Mouse (Mus musculus) heart, embryonic 12.5 days (tissue): ENCODE data around the gene Kif1b. TPM values are rescaled to one million over a fixed set of nuclear protein-coding genes. Genes with fewer than 3 reads are reported as not detected.

Experiments
- ATAC-seq: fragments of 200-750 bp; cut with Nextera tagmentation; 2 replicates; pipeline ENCODE4 v1.8.0; 2017; ENCODE audit warnings: moderate TSS enrichment, moderate library complexity; ENCODE audit not compliant: insufficient number of reproducible peaks, low FRiP score
- H3K27ac ChIP-seq: fragments of 300-500 bp; sonication (generic); 2 replicates; pipeline ENCODE4 v1.5.1; 2016; ENCODE audit warnings: mild to moderate bottlenecking, moderate library complexity; ENCODE audit not compliant: poor library complexity, severe bottlenecking
- H3K27me3 ChIP-seq: fragments of 300-500 bp; sonication (generic); replicated peaks from 2 replicates; pipeline ENCODE4 v1.6.1; 2016; ENCODE audit warnings: mild to moderate bottlenecking, moderate library complexity
- H3K36me3 ChIP-seq: fragments of 300-500 bp; sonication (generic); 2 replicates; pipeline ENCODE4 v1.6.1; 2016; ENCODE audit warnings: mild to moderate bottlenecking, moderate library complexity
- H3K4me1 ChIP-seq: fragments of 300-500 bp; sonication (generic); replicated peaks from 2 replicates; pipeline ENCODE4 v1.6.1; 2016; ENCODE audit warnings: mild to moderate bottlenecking
- H3K4me2 ChIP-seq: fragments of 300-500 bp; sonication (generic); 2 replicates; pipeline ENCODE4 v1.6.1; 2016; ENCODE audit warnings: mild to moderate bottlenecking, moderate library complexity
- H3K4me3 ChIP-seq: fragments of 300-500 bp; sonication (generic); 2 replicates; pipeline ENCODE4 v1.5.1; 2016; ENCODE audit warnings: mild to moderate bottlenecking
- H3K9ac ChIP-seq: fragments of 300-500 bp; sonication (generic); 2 replicates; pipeline ENCODE4 v1.6.1; 2016; ENCODE audit warnings: mild to moderate bottlenecking, moderate library complexity
- H3K9me3 ChIP-seq: fragments of 300-500 bp; sonication (generic); replicated peaks from 2 replicates; pipeline ENCODE4 v1.6.1; 2016; ENCODE audit warnings: mild to moderate bottlenecking, moderate library complexity
- WGBS: fragments of 180-500 bp; shearing (Covaris S2); methylation state at CpG from one replicate; pipeline ENCODE4 v1.1.7; 2016; 5-methylcytosine and 5-hydroxymethylcytosine counted together
- polyA plus RNA-seq: library from polyadenylated mRNA; unstranded; fragments of >200 nt; fragmentation: Nextera tagmentation; extraction: Ambion mirVana; gene quantifications from 2 replicates; pipeline ENCODE4 v1.2.1, GENCODE M21; 2016

Kif1b gene
- polyA plus RNA-seq, 1 experiment from 2014 or later, result 60.1 TPM

GRCm38 (mm10) chr4:149136982-149137770 is 170.3 kb downstream of the Kif1b start, which contains the start of gene Cenps:
Gene Cenps, minus strand, starts transcription at chr4:149137629.
- ATAC-seq, result peak; percentile 92
- Histone ChIP-seq H3K27me3 (no peaks in the 10 kb centered on the region), H3K36me3 (peaks cover 3% of the 10 kb centered on the region), H3K4me2 (peak within 1 kb of the TSS; percentile 89), H3K4me1 (peaks cover 9% of the 10 kb centered on the region; the same call in 1 of the 2 replicates), H3K27ac (peak within 1 kb of the TSS; percentile 91), H3K4me3 (peak within 1 kb of the TSS; percentile 76), H3K9me3 (no peaks in the 10 kb centered on the region), H3K9ac (peak within 1 kb of the TSS; percentile 83)
- 1% methylated on average over 68 of the region's 68 CpGs for WGBS

GRCm38 (mm10) chr4:149136116-149136850 is 171.2 kb downstream of the Kif1b start:
- Histone ChIP-seq H3K9me3 (no peaks in the 10 kb centered on the region), H3K9ac (peak overlapping the region; percentile 83), H3K36me3 (peaks cover 12% of the 10 kb centered on the region), H3K27me3 (no peaks in the 10 kb centered on the region), H3K4me2 (peak overlapping the region; percentile 89), H3K4me3 (peak overlapping the region; percentile 76), H3K4me1 (peaks cover 9% of the 10 kb centered on the region; the same call in 1 of the 2 replicates), H3K27ac (no peak overlapping the region)
- WGBS, result 70% methylated on average over 18 of the region's 18 CpGs
- no peak for ATAC-seq

- Histone ChIP-seq H3K27me3 (no peaks in the 10 kb centered on the region), H3K27ac (no peak overlapping the region), H3K4me3 (no peak overlapping the region), H3K36me3 (peaks cover 33% of the 10 kb centered on the region), H3K9me3 (no peaks in the 10 kb centered on the region), H3K4me1 (peaks cover 9% of the 10 kb centered on the region; the same call in 1 of the 2 replicates), H3K4me2 (no peak overlapping the region), H3K9ac (no peak overlapping the region)
- 78% methylated on average over 5 of the region's 5 CpGs for WGBS
- ATAC-seq, result no peak
Observed at GRCm38 (mm10) chr4:149133395-149133794, 174.1 kb downstream of the Kif1b start.

DNA sequence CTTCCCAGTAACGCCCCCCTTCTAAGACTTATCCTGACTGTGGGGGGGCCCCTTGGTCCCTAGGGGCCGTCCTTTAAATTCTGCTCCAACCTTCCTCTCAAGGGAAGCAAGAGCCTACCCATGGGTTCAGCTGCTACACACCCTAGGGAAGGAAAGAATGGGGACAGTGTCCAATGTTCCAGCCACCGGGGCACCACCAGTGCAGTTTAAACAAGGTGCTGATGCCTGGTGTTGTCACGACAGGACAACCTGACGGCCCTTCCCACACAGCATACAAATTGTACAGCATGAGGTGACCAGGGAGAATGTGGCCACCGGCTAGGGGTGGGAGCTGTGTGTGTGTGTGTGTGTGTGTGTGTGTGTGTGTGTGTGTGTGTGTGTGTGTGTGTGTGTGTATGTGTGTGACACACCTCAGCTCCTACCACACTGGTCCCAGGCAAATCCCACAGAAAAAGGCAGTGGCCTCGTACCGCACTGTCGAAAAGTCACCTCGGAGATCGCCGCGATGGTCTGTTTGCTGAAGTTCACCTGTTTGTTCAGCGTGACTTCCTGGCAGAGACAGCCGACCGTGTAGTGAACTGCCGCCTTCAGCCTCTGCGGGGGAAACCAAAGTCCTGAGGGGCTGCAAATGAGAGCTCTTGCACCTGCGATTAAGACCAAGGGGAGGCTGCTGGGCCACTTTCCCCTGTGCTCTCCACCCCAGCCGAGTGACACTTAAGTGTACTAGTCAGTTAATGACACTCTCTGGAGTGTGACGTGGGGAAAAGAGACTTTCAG is 175.5 kb downstream of the Kif1b start:
- Histone ChIP-seq H3K36me3 (peaks cover 44% of the 10 kb centered on the region), H3K4me2 (no peak overlapping the region), H3K9ac (no peak overlapping the region), H3K4me1 (peaks cover 8% of the 10 kb centered on the region; the same call in 1 of the 2 replicates), H3K9me3 (no peaks in the 10 kb centered on the region), H3K27ac (no peak overlapping the region), H3K27me3 (no peaks in the 10 kb centered on the region), H3K4me3 (no peak overlapping the region)
- ATAC-seq, result no peak
- 87% methylated on average over 21 of the region's 21 CpGs for WGBS

DNA sequence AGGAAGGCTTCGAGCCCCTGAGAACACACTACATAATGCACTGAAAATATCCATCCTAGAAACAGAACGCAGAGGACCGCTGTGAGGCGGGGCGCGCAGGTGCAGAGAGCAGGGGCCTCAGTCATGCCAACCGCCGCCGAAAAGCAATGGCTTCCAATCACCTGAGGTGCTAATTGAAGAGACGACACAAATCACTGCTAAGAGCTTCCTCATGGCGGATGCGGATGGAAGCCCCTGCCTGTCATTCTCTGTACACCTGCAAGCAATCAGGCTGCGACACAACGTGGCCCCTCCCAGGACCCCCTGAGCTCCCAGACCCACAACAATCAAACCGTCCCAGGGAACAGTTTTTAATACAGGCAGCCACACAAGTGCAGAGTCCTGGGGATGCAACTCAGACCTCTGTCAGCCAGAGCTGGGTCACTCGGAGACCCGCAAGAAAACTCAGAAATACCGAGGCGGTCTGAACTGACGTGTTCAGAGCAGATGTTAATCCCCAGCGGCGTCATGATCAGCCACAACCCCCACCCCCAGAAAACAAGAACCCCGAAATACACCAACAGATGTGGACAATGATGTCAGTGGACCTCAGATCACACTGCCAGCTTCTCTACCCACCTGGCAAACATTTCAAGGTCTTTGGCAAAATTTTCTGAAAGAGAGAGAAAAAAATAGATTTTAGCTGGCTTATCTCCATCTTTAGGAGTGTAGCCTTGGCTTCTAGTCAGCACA is 176.3 kb downstream of the Kif1b start:
- 86% methylated on average over 23 of the region's 23 CpGs for whole genome bisulfite sequencing
- Histone ChIP-seq H3K4me1 (peaks cover under 1% of the 10 kb centered on the region; the same call in 1 of the 2 replicates), H3K4me2 (no peak overlapping the region), H3K4me3 (no peak overlapping the region), H3K27me3 (no peaks in the 10 kb centered on the region), H3K36me3 (peaks cover 44% of the 10 kb centered on the region), H3K27ac (no peak overlapping the region), H3K9ac (no peak overlapping the region), H3K9me3 (no peaks in the 10 kb centered on the region)
- ATAC-seq, result no peak

GRCm38 (mm10) chr4:149128467-149128866 is 179.0 kb downstream of the Kif1b start:
- no peak for ATAC-seq
- H3K4me1 ChIP-seq, result peaks cover 5% of the 10 kb centered on the region
- H3K4me2 ChIP-seq, result no peak overlapping the region
- no peak overlapping the region for H3K27ac ChIP-seq
- no peaks in the 10 kb centered on the region for H3K9me3 ChIP-seq
- no peak overlapping the region for H3K9ac ChIP-seq
- WGBS, result 87% methylated on average over 18 of the region's 18 CpGs
- H3K36me3 ChIP-seq, result peaks cover 41% of the 10 kb centered on the region
- no peaks in the 10 kb centered on the region for H3K27me3 ChIP-seq
- H3K4me3 ChIP-seq, result no peak overlapping the region

DNA sequence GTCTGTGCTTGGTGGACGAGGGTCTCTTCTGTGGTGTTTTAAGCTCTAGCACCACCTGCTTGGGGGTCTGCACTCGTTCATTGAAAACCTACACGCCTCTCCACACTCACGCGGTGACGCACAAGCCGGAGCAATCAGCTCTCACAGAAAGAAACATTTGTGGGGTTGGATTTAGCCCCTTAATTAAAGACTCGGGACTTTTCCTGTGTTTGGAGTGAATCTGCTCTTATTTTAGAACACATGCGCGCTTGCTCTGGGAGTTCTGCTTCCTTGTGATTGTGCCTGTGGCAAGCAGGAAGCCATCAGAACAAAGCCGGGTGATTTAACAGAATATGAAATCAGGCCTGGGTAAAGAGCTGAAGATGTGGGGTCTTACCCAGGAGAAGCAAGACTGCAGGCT is 180.8 kb downstream of the Kif1b start, which contains the start of gene Cort:
TSS of gene Cort (minus strand) at position 101 of the 400 bp plus-strand sequence.
- Histone ChIP-seq H3K4me3 (no peak within 1 kb of the TSS), H3K27me3 (no peaks in the 10 kb centered on the region), H3K36me3 (peaks cover 35% of the 10 kb centered on the region), H3K27ac (no peak within 1 kb of the TSS), H3K4me2 (no peak within 1 kb of the TSS), H3K9ac (no peak within 1 kb of the TSS), H3K4me1 (peaks cover 5% of the 10 kb centered on the region), H3K9me3 (no peaks in the 10 kb centered on the region)
- WGBS, result 85% methylated on average over 11 of the region's 11 CpGs
- ATAC-seq, result no peak

Other genes starting within 250 kb of the Kif1b start
- gene Pex14, start 207.8 kb downstream of the Kif1b start, polyA plus RNA-seq, result 44.1 and 44.3 TPM in 2 replicates
- 37.8 and 39.9 TPM in 2 replicates for gene Dffa, start 203.5 kb downstream of the Kif1b start, polyA plus RNA-seq
- not detected in 2 replicates for gene Cort, start 180.9 kb downstream of the Kif1b start, polyA plus RNA-seq
- gene Cenps, start 170.1 kb downstream of the Kif1b start, polyA plus RNA-seq, result 26.9 and 27.9 TPM in 2 replicates
- gene Pgd, start 140.9 kb downstream of the Kif1b start, polyA plus RNA-seq, result 90.0 and 91.1 TPM in 2 replicates
- gene Ube4b, start 119.1 kb upstream of the Kif1b start, polyA plus RNA-seq, result 50.3 and 58.3 TPM in 2 replicates
- 2.4 and 3.4 TPM in 2 replicates for gene Rbp7, start 147.3 kb upstream of the Kif1b start, polyA plus RNA-seq
- gene Tmem274, start 169.7 kb upstream of the Kif1b start, polyA plus RNA-seq, result 0.29 and 0.33 TPM in 2 replicates
- 12.0 and 14.0 TPM in 2 replicates for gene Nmnat1, start 177.5 kb upstream of the Kif1b start, polyA plus RNA-seq
- gene Lzic, start 177.5 kb upstream of the Kif1b start, polyA plus RNA-seq, result 32.1 and 40.9 TPM in 2 replicates
- 38.5 and 39.3 TPM in 2 replicates for gene Ctnnbip1, start 210.5 kb upstream of the Kif1b start, polyA plus RNA-seq